8 mouse cellular contexts compared by ENCODE assay signal in the genomic region with DNA sequence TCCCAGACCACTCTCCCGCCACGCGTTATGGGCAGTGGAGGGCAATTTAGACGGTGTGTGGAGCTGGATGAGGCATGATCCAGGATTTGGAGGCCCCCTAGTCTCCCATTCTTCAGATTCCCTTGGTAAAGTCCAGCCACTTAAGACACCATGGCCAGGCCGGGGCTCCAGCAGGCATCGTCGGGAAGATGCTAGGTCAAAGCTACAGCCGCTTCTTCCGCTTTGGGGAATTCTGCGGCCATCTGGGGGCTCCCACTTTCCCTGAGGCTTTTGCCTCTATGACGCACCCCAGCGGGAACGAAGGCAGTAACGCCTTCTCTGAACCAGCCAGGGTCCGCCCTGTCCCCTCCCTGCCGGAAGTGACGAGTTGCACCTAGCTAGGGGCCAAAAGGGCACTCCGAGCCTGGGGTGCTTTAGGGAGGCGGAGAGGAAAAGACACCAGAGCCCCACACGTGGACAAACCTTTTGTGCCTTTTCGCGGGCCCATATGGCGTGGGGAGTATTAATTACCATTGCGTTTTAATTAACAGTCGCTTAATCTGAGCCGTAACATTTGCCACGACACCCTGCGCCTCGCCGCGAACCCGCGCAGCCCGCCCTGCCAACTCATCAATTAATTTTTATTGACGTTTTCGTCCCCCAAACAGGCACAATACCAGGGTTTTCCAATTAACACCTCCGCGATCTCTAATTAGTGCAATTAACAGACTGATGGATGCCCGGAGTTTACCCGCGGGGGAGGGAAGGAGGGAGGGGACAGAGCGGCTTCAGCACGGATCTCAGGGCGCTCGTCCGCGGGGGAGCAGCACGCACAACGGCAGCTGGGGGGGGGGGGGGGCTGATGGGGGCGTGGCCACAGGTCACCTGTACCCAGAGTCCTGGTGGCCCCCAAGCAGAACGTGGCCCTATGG. TPM values are rescaled to one million over a fixed set of nuclear protein-coding genes. Genes with fewer than 3 reads are reported as not detected.
A peak's percentile ranks its signal among the peaks of the same experiment; 100 is the strongest.
DNase-seq lines count a peak whose midpoint lies in the region; ATAC-seq and TF ChIP-seq lines count a peak whose summit lies in the region.

No protein-coding gene starts in this region.

- TF ChIP-seq EP300 in heart, postnatal 0 days (IDR thresholded peaks at IDR 0.05; ENCODE audit: low read depth) = no peak

- no peaks in the 10 kb centered on the region for H3K9me3 ChIP-seq in heart, postnatal 0 days (replicated peaks; ENCODE audit: control insufficient read depth, low read length)

- TF ChIP-seq CTCF in heart, postnatal 0 days (IDR thresholded peaks at IDR 0.05; ENCODE audit: low read depth) = no peak

- peaks cover 12% of the 10 kb centered on the region; the same call in 1 of the 2 replicates for H3K4me1 ChIP-seq in heart, postnatal 0 days (ENCODE audit: control insufficient read depth, insufficient read depth)

- H3K4me3 ChIP-seq in heart, postnatal 0 days (ENCODE audit: low read depth, low read length) = peak overlapping the region; percentile 46

- no peak overlapping the region for H3K27ac ChIP-seq in heart, postnatal 0 days (ENCODE audit: low read depth)

- no peaks in the 10 kb centered on the region for H3K36me3 ChIP-seq in heart, postnatal 0 days (replicated peaks; ENCODE audit: control insufficient read depth, insufficient read depth, low read length)

- H3K27me3 ChIP-seq in heart, postnatal 0 days (ENCODE audit: control insufficient read depth, insufficient read depth, low read length) = no peaks in the 10 kb centered on the region

- peak overlapping the region; percentile 44; the same call in 1 of the 2 replicates for H3K9ac ChIP-seq in heart, postnatal 0 days (replicated peaks; ENCODE audit: low read depth, low read length)

- peak overlapping the region; percentile 61 for H3K4me2 ChIP-seq in heart, postnatal 0 days (ENCODE audit: low read depth, low read length)

- 18% methylated on average over 51 of the region's 51 CpGs for WGBS in heart, postnatal 0 days

- DNase-seq in CD8-positive naive resting alpha-beta T cell, adult 2 months (ENCODE audit: low read depth in 2 of 2, low spot score in 2 of 2) = peak; percentile 38 to 53
- peak; percentile 75 to 82 for DNase-seq in adrenal gland, postnatal 36 days
- DNase-seq in heart, postnatal 0 days (ENCODE audit: low spot score) = peak; percentile 29
- DNase-seq in kidney, postnatal 14 days = peak; percentile 70
- peak; percentile 50 to 51 for DNase-seq in lung, postnatal 4 days
- DNase-seq in spleen, postnatal 10 days (ENCODE audit: low spot score in 2 of 2) = peak; percentile 48 to 71
- no peak for DNase-seq in left cerebral cortex, adult 11 months (ENCODE audit: low spot score)

- peak; percentile 75 for ATAC-seq in erythroblast, adult 5-6 weeks (replicated peaks; ENCODE audit: low FRiP score, poor library complexity, severe bottlenecking)
- peak; percentile 65; the same call in 1 of the 2 replicates for ATAC-seq in heart, postnatal 0 days (ENCODE audit: insufficient read depth, low read depth)

RNA-seq across cellular contexts. Expression of gene Foxp4, which starts 15.1 kb away (rescaled TPM):
- 10 to 100 TPM; 23.0 to 23.6 TPM for total RNA-seq in adrenal gland, postnatal 36 days (2021)
- 1.2 and 4.0 TPM in 2 replicates for total RNA-seq in erythroblast, adult 5-6 weeks (2015; ENCODE audit: low replicate concordance)
- 0.51 and 0.70 TPM in 2 replicates for total RNA-seq in erythroblast, adult 5-6 weeks (2017; ENCODE audit: low replicate concordance)
- total RNA-seq in heart, postnatal 0 days (2014; rRNA removed; ENCODE audit: low replicate concordance) = 14.2 and 21.0 TPM in 2 replicates
- 3.3 and 4.1 TPM in 2 replicates for polyA plus RNA-seq in heart, postnatal 0 days (2015; fragmentation: Nextera tagmentation; extraction: Ambion mirVana)
